Mouse (Mus musculus) CH12.LX (cell line): ENCODE results near the gene Fam240b. TPM values are rescaled to one million over a fixed set of nuclear protein-coding genes. Genes with fewer than 3 reads are reported as not detected.

ENCODE experiments used
- DNase-seq: peaks from one replicate; pipeline ENCODE4 v3.0.0-alpha.2; 2013; ENCODE audit errors: extremely low read depth
- H3K27ac ChIP-seq: 2 replicates; pipeline ENCODE4 v1.5.1; 2012; ENCODE audit warnings: low read depth, mild to moderate bottlenecking, control low read depth, moderate library complexity; ENCODE audit not compliant: insufficient read depth
- H3K27me3 ChIP-seq: replicated peaks from 2 replicates; pipeline ENCODE3; 2012; ENCODE audit warnings: inconsistent platforms
- H3K36me3 ChIP-seq, 2 experiments: replicated peaks in 1 of 2; 2 replicates each; pipeline versions ENCODE3 to v1.6.1; 2012; ENCODE audit warnings: inconsistent platforms in 1 of 2, low read length in 1 of 2, mild to moderate bottlenecking in 1 of 2, mixed read lengths in 1 of 2, moderate library complexity in 1 of 2; ENCODE audit not compliant: control insufficient read depth in 1 of 2, insufficient read depth in 1 of 2
- H3K4me1 ChIP-seq, 2 experiments: 2 replicates each; pipeline ENCODE4 v1.6.1; 2012; ENCODE audit warnings: inconsistent platforms in 1 of 2, moderate library complexity in 1 of 2; ENCODE audit not compliant: insufficient read depth in 2 of 2, control insufficient read depth in 1 of 2
- H3K4me2 ChIP-seq: 2 replicates; pipeline ENCODE4 v1.6.1; 2012; ENCODE audit warnings: low read depth, mild to moderate bottlenecking, control low read depth; ENCODE audit not compliant: poor library complexity, insufficient read depth, severe bottlenecking
- H3K4me3 ChIP-seq, 3 experiments: fragments of 150-350 bp in 1 of 3; sonication (generic) in 1 of 3; replicated peaks in 1 of 3; 2 replicates each; pipeline versions ENCODE3 to v1.5.1; 2011 to 2012; ENCODE audit warnings: low read depth in 2 of 3, low read length in 2 of 3, mild to moderate bottlenecking in 2 of 3, moderate library complexity in 2 of 3, control low read depth in 1 of 3, improper control_type of control experiment in 1 of 3, inconsistent platforms in 1 of 3, mixed read lengths in 1 of 3; ENCODE audit not compliant: poor library complexity in 1 of 3
- H3K79me2 ChIP-seq: replicated peaks from 2 replicates; pipeline ENCODE4 v1.6.1; 2012; ENCODE audit warnings: mild to moderate bottlenecking, moderate library complexity; ENCODE audit not compliant: control insufficient read depth, poor library complexity, insufficient read depth, severe bottlenecking; ENCODE audit errors: extremely low read depth
- H3K9ac ChIP-seq: 2 replicates; pipeline ENCODE4 v1.6.1; 2012; ENCODE audit warnings: low read depth, mild to moderate bottlenecking, control low read depth, moderate library complexity; ENCODE audit not compliant: insufficient read depth
- H3K9me3 ChIP-seq: replicated peaks from 2 replicates; pipeline ENCODE3; 2012; ENCODE audit warnings: low read length, inconsistent platforms, mixed read lengths
- BHLHE40 ChIP-seq: IDR thresholded peaks from 2 replicates; pipeline ENCODE4 v1.6.1; 2011; ENCODE audit warnings: mild to moderate bottlenecking, low read depth, low read length, improper control_type of control experiment
- CHD1 ChIP-seq: IDR thresholded peaks from 2 replicates; pipeline ENCODE4 v1.6.1; 2012; ENCODE audit warnings: low read depth, low read length, improper control_type of control experiment, inconsistent platforms
- CHD2 ChIP-seq: IDR thresholded peaks from 2 replicates; pipeline ENCODE4 v1.6.1; 2011; ENCODE audit warnings: low read length, improper control_type of control experiment
- E2F4 ChIP-seq: IDR thresholded peaks from 2 replicates; pipeline ENCODE4 v1.6.1; 2011; ENCODE audit warnings: low read depth, low read length, improper control_type of control experiment; ENCODE audit not compliant: insufficient replicate concordance
- ELF1 ChIP-seq: IDR thresholded peaks from 2 replicates; pipeline ENCODE4 v1.6.1; 2014; ENCODE audit warnings: low read depth, mild to moderate bottlenecking, inconsistent platforms, low read length, improper control_type of control experiment
- EP300 ChIP-seq: IDR thresholded peaks from 2 replicates; pipeline ENCODE4 v1.6.1; 2011; ENCODE audit warnings: low read length, improper control_type of control experiment
- HCFC1 ChIP-seq: IDR thresholded peaks from 2 replicates; pipeline ENCODE4 v1.6.1; 2012; ENCODE audit warnings: low read depth, mild to moderate bottlenecking, inconsistent platforms, low read length, improper control_type of control experiment
- JUND ChIP-seq: conservative IDR thresholded peaks from 2 replicates; pipeline ENCODE4 v1.6.1; 2011; ENCODE audit warnings: low read depth, low read length, improper control_type of control experiment
- KAT2A ChIP-seq: IDR thresholded peaks from 2 replicates; pipeline ENCODE4 v1.6.1; 2012; ENCODE audit warnings: low read length, improper control_type of control experiment, inconsistent platforms; ENCODE audit not compliant: insufficient replicate concordance
- MYC ChIP-seq: IDR thresholded peaks from 2 replicates; pipeline ENCODE4 v1.6.1; 2011; ENCODE audit warnings: low read depth, mild to moderate bottlenecking, improper control_type of control experiment, low read length
- NELFE ChIP-seq: IDR thresholded peaks from 2 replicates; pipeline ENCODE4 v1.6.1; 2011; ENCODE audit warnings: low read depth, low read length, improper control_type of control experiment
- PAX5 ChIP-seq: IDR thresholded peaks from 2 replicates; pipeline ENCODE4 v1.6.1; 2012; ENCODE audit warnings: low read length, inconsistent platforms, mixed read lengths
- RAD21 ChIP-seq: IDR thresholded peaks from 2 replicates; pipeline ENCODE4 v1.6.1; 2011; ENCODE audit warnings: low read depth, mild to moderate bottlenecking, low read length, improper control_type of control experiment, moderate library complexity
- TBP ChIP-seq: conservative IDR thresholded peaks from 2 replicates; pipeline ENCODE4 v1.6.1; 2011; ENCODE audit warnings: low read depth, low read length, improper control_type of control experiment
- USF1 ChIP-seq: IDR thresholded peaks from 2 replicates; pipeline ENCODE4 v1.6.1; 2014; ENCODE audit warnings: low read depth, mild to moderate bottlenecking, inconsistent platforms, low read length, improper control_type of control experiment
- USF2 ChIP-seq: conservative IDR thresholded peaks from 2 replicates; pipeline ENCODE4 v1.6.1; 2011; ENCODE audit warnings: low read depth, low read length, improper control_type of control experiment
- ZKSCAN1 ChIP-seq: IDR thresholded peaks from 2 replicates; pipeline ENCODE4 v1.6.1; 2012; ENCODE audit warnings: low read depth, inconsistent platforms, low read length, improper control_type of control experiment, borderline replicate concordance
- ZMIZ1 ChIP-seq: IDR thresholded peaks from 2 replicates; pipeline ENCODE4 v1.6.1; 2012; ENCODE audit warnings: low read depth, mild to moderate bottlenecking, inconsistent platforms, low read length, improper control_type of control experiment
- ZNF384 ChIP-seq: IDR thresholded peaks from 2 replicates; pipeline ENCODE4 v1.6.1; 2012; ENCODE audit warnings: low read depth, low read length, improper control_type of control experiment, inconsistent platforms
- dilution Hi-C: fragments of 300-500 bp; cut with MboI; formaldehyde crosslinking; loops from 2 replicates; pipeline ENCODE4 v1.14.3; 2020; ENCODE audit warnings: low sequenced_read_pairs; ENCODE audit not compliant: extremely low pct_unique_long_range_greater_than_20kb, extremely low pct_ligation_motif_present
- in situ Hi-C: fragments of 300-500 bp; cut with MboI; formaldehyde crosslinking; loops from 3 replicates; pipeline ENCODE4 v1.14.3; 2019; ENCODE audit warnings: low sequenced_read_pairs, low pct_ligation_motif_present, low pct_unique_long_range_greater_than_20kb, mixed read lengths
- polyA plus RNA-seq: library from polyadenylated mRNA; unstranded; fragments of >175 nt; gene quantifications from 2 replicates; pipeline ENCODE4 v1.2.1, GENCODE M21; 2012; ENCODE audit warnings: low read depth; ENCODE audit not compliant: insufficient read length
- total RNA-seq, 2 experiments: library from RNA; depleted of rRNA; stranded (reverse); fragments of 300-350 nt in 1 of 2; fragments of >200 nt in 1 of 2; gene quantifications; 2 replicates each; pipeline ENCODE4 v1.2.3; 2012 to 2014

Gene Fam240b
- total and polyA plus RNA-seq, 3 experiments: not detected

DNA sequence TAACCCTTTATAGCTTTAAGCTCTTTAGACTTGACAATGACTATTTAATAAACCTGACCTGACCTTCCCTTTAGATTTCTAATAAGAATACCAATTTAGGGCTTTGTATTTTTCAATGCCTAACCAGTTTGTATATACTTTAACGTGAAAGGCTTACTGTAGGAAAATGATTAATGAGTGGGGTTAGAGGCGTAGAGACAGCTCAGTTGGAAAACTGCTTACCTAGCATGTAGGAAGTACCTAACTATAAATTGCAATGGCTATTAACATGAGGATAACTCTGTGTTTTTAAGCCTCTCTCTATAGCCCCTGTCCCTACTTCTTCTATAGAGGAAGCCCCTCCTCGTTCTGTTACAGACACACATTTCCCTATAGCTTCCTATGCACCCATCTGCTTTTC, 17.6 kb downstream of the Fam240b start:
- Histone ChIP-seq H3K9ac (no peak overlapping the region), H3K27ac (no peak overlapping the region), H3K9me3 (no peaks in the 10 kb centered on the region), H3K4me1 (no peaks in the 10 kb centered on the region; a peak in 1 of 4 replicates), H3K4me2 (no peak overlapping the region), H3K4me3 (no peak overlapping the region)
- DNase-seq: no peak
- in situ Hi-C loops: no loop called here
- dilution Hi-C loops: no loop called here
- TF ChIP-seq ELF1 (no peak), TBP (no peak), USF1 (no peak), E2F4 (no peak), BHLHE40 (no peak), PAX5 (no peak), MYC (no peak), KAT2A (no peak)
- TF ChIP-seq, all 38 proteins: peak for 0
- Histone ChIP-seq H3K79me2 (no peaks in the 10 kb centered on the region), H3K36me3 (no peaks in the 10 kb centered on the region), H3K27me3 (no peaks in the 10 kb centered on the region)

DNA sequence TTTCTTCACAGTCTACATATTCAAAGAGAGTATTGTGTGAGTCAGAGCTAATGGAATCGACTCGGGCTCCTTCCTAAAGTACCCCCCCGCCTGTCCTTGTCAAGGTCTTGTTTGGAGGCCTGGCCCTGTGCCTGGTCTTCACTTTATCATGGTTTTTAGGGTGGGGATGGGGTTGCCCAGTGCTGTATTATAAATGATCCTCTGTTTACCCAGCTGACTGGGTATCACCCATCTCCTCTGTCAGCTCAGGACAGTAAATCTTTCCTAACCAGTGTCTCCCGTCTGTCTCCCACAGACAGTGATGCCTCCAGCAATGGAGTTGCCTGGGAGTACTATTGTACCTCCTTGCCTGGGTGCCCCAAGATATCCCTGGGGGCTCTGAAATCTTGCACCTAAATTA, 19.6 kb downstream of the Fam240b start:
- Histone ChIP-seq H3K4me3 (no peak overlapping the region), H3K9me3 (no peaks in the 10 kb centered on the region), H3K36me3 (no peaks in the 10 kb centered on the region), H3K27me3 (no peaks in the 10 kb centered on the region), H3K9ac (no peak overlapping the region), H3K27ac (no peak overlapping the region), H3K79me2 (no peaks in the 10 kb centered on the region), H3K4me1 (no peaks in the 10 kb centered on the region), H3K4me2 (no peak overlapping the region)
- no peak for TF ChIP-seq KAT2A
- no peak for TF ChIP-seq NELFE
- no peak for TF ChIP-seq ZNF384
- TF ChIP-seq RAD21: no peak
- no peak for TF ChIP-seq CHD2
- TF ChIP-seq ZKSCAN1: no peak
- DNase-seq: no peak
- dilution Hi-C loops: no loop called here
- in situ Hi-C loops: no loop called here

DNA sequence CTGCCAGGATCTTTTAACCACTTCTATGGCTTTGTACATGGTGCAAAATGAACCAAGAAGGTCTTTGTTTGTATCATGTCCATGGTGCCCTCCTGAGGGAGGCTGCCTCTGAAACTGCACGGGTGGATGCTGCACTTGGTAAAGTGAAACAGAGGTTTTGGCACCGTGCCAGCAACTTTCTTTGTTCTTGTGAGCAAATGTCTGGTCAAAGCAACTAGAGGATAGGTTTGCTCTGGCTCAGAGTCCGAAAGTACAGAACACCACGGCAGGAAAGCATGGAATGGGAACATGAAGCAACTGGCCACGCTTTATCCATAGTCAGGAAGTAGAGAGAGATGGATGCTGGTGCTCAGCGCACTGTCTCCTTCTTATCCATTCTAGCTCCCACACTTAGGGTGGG, 29.7 kb downstream of the Fam240b start:
- Histone ChIP-seq H3K4me1 (no peaks in the 10 kb centered on the region), H3K27me3 (no peaks in the 10 kb centered on the region), H3K36me3 (no peaks in the 10 kb centered on the region), H3K9ac (no peak overlapping the region), H3K9me3 (no peaks in the 10 kb centered on the region), H3K27ac (no peak overlapping the region), H3K4me3 (no peak overlapping the region), H3K4me2 (no peak overlapping the region), H3K79me2 (no peaks in the 10 kb centered on the region)
- TF ChIP-seq CHD1: no peak
- no peak for TF ChIP-seq HCFC1
- TF ChIP-seq RAD21: no peak
- no peak for TF ChIP-seq NELFE
- TF ChIP-seq ZMIZ1: no peak
- no peak for TF ChIP-seq MYC
- no peak for TF ChIP-seq USF2
- no peak for TF ChIP-seq EP300
- TF ChIP-seq JUND: no peak
- dilution Hi-C loops: no loop called here
- no peak for DNase-seq
- in situ Hi-C loops: no loop called here
